Mouse (Mus musculus): ENCODE measurements around the gene A830018L16Rik. TPM values are rescaled to one million over a fixed set of nuclear protein-coding genes. Genes with fewer than 3 reads are reported as not detected.

Gene A830018L16Rik
- polyA plus RNA-seq, 1 experiment, result not detected

DNA sequence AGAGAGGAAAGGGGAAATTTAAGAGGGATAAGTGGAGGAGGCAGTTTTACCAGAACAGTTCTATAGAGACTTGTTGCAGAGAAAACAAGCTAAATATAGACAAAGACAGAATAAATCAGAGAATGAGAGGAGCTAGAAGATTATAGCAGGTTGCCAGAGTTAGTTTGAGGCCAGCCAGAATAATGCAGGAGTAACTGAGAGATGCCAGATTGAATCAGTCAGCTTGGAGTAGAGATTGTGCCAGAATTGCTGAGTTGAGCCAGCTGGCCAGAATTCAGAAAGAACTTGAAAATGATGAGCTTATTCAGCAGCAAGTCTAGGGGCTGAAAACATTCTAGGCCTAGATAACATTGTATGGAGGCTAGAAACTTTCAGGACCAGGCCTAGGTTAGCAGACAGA lies 502.0 kb downstream of the A830018L16Rik start:
- TF ChIP-seq TCF3 (IDR thresholded peaks at IDR 0.05; ENCODE audit: insufficient read length, low read depth), result no peak
- no peak for TF ChIP-seq TCF12 (IDR thresholded peaks at IDR 0.05; ENCODE audit: insufficient read depth, poor library complexity, severe bottlenecking)
- no peak for TF ChIP-seq SRF (IDR thresholded peaks at IDR 0.05; ENCODE audit: control insufficient read depth, insufficient read length, low read depth)
- TF ChIP-seq E2F4 (IDR thresholded peaks at IDR 0.05; ENCODE audit: insufficient read depth), result no peak
- no peak for TF ChIP-seq USF1 (IDR thresholded peaks at IDR 0.05; ENCODE audit: low read depth)
- TF ChIP-seq POLR2AphosphoS2 (IDR thresholded peaks at IDR 0.05; ENCODE audit: insufficient read length, low read depth), result no peak
- no peak for TF ChIP-seq MYOG (IDR thresholded peaks at IDR 0.05; ENCODE audit: control insufficient read depth in 1 of 3, insufficient read depth in 1 of 3, insufficient read length in 2 of 3, low read depth in 2 of 3)
- no peak for TF ChIP-seq POLR2A (IDR thresholded peaks at IDR 0.05; ENCODE audit: insufficient read length, low read depth)
- no peak for TF ChIP-seq CEBPB (IDR thresholded peaks at IDR 0.05; ENCODE audit: insufficient read depth, poor library complexity, severe bottlenecking)
- no peak for TF ChIP-seq REST (IDR thresholded peaks at IDR 0.05; ENCODE audit: insufficient read depth, insufficient read length)
- no peak for TF ChIP-seq MAX (IDR thresholded peaks at IDR 0.05; ENCODE audit: low read depth)
- TF ChIP-seq MYOD1 (IDR thresholded peaks at IDR 0.05; ENCODE audit: control insufficient read depth in 1 of 3, insufficient read length in 2 of 3, low read depth in 2 of 3), result no peak
- H3K79me2 ChIP-seq (ENCODE audit: control insufficient read depth, insufficient read depth), result no peaks in the 10 kb centered on the region

DNA sequence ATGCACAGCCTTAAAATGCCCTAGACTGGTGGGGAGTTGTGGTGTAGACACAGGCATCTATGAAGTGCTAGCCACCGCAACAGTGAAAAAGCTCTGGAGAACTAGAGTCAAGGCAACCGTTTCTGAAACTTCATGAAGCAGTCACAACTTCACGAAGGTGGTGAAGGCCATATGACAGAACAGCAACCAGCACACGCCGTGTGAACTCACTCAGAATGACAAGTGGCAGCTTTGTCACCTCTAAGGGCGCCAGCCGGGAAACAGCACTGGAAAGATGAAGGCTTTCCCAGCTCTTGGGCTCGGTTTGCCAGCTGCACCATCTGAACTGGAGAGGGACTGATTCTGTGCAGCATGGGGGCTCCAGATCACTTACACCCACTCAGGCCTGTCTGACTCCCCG lies 523.1 kb downstream of the A830018L16Rik start:
- Histone ChIP-seq H3K36me3 (ENCODE audit: control insufficient read depth, insufficient read depth) (no peaks in the 10 kb centered on the region), H3K79me2 (ENCODE audit: control insufficient read depth, insufficient read depth) (no peaks in the 10 kb centered on the region), H3K27me3 (ENCODE audit: control insufficient read depth, insufficient read depth, insufficient read length) (no peaks in the 10 kb centered on the region), H3K4me2 (ENCODE audit: low read depth) (no peak overlapping the region), H3K4me3 (no peak overlapping the region), H3ac (ENCODE audit: control insufficient read depth, insufficient read length) (no peak overlapping the region)
- TF ChIP-seq MAX (IDR thresholded peaks at IDR 0.05; ENCODE audit: low read depth), result no peak

More for the DNA sequence above, 502.0 kb downstream of the A830018L16Rik start:
- Histone ChIP-seq H3K36me3 (ENCODE audit: control insufficient read depth, insufficient read depth) (no peaks in the 10 kb centered on the region), H3K4me2 (ENCODE audit: low read depth) (no peak overlapping the region), H3K4me3 (no peak overlapping the region), H3ac (ENCODE audit: control insufficient read depth, insufficient read length) (no peak overlapping the region), H3K27me3 (ENCODE audit: control insufficient read depth, insufficient read depth, insufficient read length) (no peaks in the 10 kb centered on the region)

- Histone ChIP-seq H3ac (ENCODE audit: control insufficient read depth, insufficient read length) (no peak overlapping the region), H3K79me2 (ENCODE audit: control insufficient read depth, insufficient read depth) (no peaks in the 10 kb centered on the region), H3K36me3 (ENCODE audit: control insufficient read depth, insufficient read depth) (no peaks in the 10 kb centered on the region), H3K27me3 (ENCODE audit: control insufficient read depth, insufficient read depth, insufficient read length) (no peaks in the 10 kb centered on the region), H3K4me2 (ENCODE audit: low read depth) (no peak overlapping the region), H3K4me3 (no peak overlapping the region)
- no peak for TF ChIP-seq MYOD1 (IDR thresholded peaks at IDR 0.05; ENCODE audit: control insufficient read depth in 1 of 3, insufficient read length in 2 of 3, low read depth in 2 of 3)
- TF ChIP-seq USF1 (IDR thresholded peaks at IDR 0.05; ENCODE audit: low read depth), result no peak
- TF ChIP-seq CEBPB (IDR thresholded peaks at IDR 0.05; ENCODE audit: insufficient read depth, poor library complexity, severe bottlenecking), result no peak
- no peak for TF ChIP-seq POLR2A (IDR thresholded peaks at IDR 0.05; ENCODE audit: insufficient read length, low read depth)
- TF ChIP-seq TCF3 (IDR thresholded peaks at IDR 0.05; ENCODE audit: insufficient read length, low read depth), result no peak
These were observed 545.7 kb downstream of the A830018L16Rik start for GRCm38 (mm10) chr1:11959421-11960206.

DNA sequence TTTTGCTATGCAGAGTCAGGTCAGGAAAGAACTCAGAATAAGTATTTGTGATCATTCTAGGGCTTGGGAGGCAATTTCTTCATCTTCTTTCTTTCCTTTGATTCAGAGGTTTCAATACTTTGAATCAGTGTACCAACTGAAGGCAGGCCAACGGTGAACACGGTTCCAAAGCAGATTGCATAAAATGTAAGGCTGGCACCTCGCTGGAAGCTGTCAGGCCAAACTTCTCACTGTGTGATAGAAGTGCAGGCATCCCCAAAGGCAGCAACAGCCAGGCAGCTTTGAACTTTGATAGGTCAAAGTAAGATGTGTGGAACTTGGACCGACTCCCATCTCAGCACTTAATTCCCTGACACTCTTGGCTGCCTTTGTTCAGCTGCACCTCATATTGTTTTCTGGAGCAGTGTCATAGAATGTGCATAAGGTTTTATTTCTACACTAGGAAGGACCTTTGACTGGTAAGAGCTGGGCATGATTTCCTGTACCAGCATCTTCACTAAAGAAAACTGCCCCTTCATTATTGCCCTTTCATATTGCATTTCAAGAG lies 568.8 kb downstream of the A830018L16Rik start:
- H3K36me3 ChIP-seq (ENCODE audit: control insufficient read depth, insufficient read depth), result no peaks in the 10 kb centered on the region
- no peak overlapping the region for H3K4me2 ChIP-seq (ENCODE audit: low read depth)
- H3K27me3 ChIP-seq (ENCODE audit: control insufficient read depth, insufficient read depth, insufficient read length), result no peaks in the 10 kb centered on the region
- no peaks in the 10 kb centered on the region for H3K79me2 ChIP-seq (ENCODE audit: control insufficient read depth, insufficient read depth)
- no peak for TF ChIP-seq CEBPB (IDR thresholded peaks at IDR 0.05; ENCODE audit: insufficient read depth, poor library complexity, severe bottlenecking)
- TF ChIP-seq MYOD1 (IDR thresholded peaks at IDR 0.05; ENCODE audit: control insufficient read depth in 1 of 3, insufficient read length in 2 of 3, low read depth in 2 of 3), result no peak
- no peak for TF ChIP-seq POLR2A (IDR thresholded peaks at IDR 0.05; ENCODE audit: insufficient read length, low read depth)
- no peak for TF ChIP-seq TCF3 (IDR thresholded peaks at IDR 0.05; ENCODE audit: insufficient read length, low read depth)
- no peak for TF ChIP-seq USF1 (IDR thresholded peaks at IDR 0.05; ENCODE audit: low read depth)
- TF ChIP-seq TCF12 (IDR thresholded peaks at IDR 0.05; ENCODE audit: insufficient read depth, poor library complexity, severe bottlenecking), result no peak
- no peak for TF ChIP-seq REST (IDR thresholded peaks at IDR 0.05; ENCODE audit: insufficient read depth, insufficient read length)
- no peak for TF ChIP-seq SRF (IDR thresholded peaks at IDR 0.05; ENCODE audit: control insufficient read depth, insufficient read length, low read depth)
- TF ChIP-seq MAX (IDR thresholded peaks at IDR 0.05; ENCODE audit: low read depth), result no peak
- TF ChIP-seq E2F4 (IDR thresholded peaks at IDR 0.05; ENCODE audit: insufficient read depth), result no peak
- TF ChIP-seq MYOG (IDR thresholded peaks at IDR 0.05; ENCODE audit: control insufficient read depth in 1 of 3, insufficient read depth in 1 of 3, insufficient read length in 2 of 3, low read depth in 2 of 3), result no peak
- TF ChIP-seq POLR2AphosphoS2 (IDR thresholded peaks at IDR 0.05; ENCODE audit: insufficient read length, low read depth), result no peak
- no peak overlapping the region for H3ac ChIP-seq (ENCODE audit: control insufficient read depth, insufficient read length)
- H3K4me3 ChIP-seq, result no peak overlapping the region

- no peak for TF ChIP-seq SRF (IDR thresholded peaks at IDR 0.05; ENCODE audit: control insufficient read depth, insufficient read length, low read depth)
- no peak for TF ChIP-seq POLR2AphosphoS2 (IDR thresholded peaks at IDR 0.05; ENCODE audit: insufficient read length, low read depth)
- TF ChIP-seq MYOG (IDR thresholded peaks at IDR 0.05; ENCODE audit: control insufficient read depth in 1 of 3, insufficient read depth in 1 of 3, insufficient read length in 2 of 3, low read depth in 2 of 3), result no peak
- TF ChIP-seq TCF12 (IDR thresholded peaks at IDR 0.05; ENCODE audit: insufficient read depth, poor library complexity, severe bottlenecking), result no peak
- TF ChIP-seq MYOD1 (IDR thresholded peaks at IDR 0.05; ENCODE audit: control insufficient read depth in 1 of 3, insufficient read length in 2 of 3, low read depth in 2 of 3), result no peak
- no peak for TF ChIP-seq TCF3 (IDR thresholded peaks at IDR 0.05; ENCODE audit: insufficient read length, low read depth)
- TF ChIP-seq USF1 (IDR thresholded peaks at IDR 0.05; ENCODE audit: low read depth), result no peak
- TF ChIP-seq POLR2A (IDR thresholded peaks at IDR 0.05; ENCODE audit: insufficient read length, low read depth), result no peak
- no peak for TF ChIP-seq CEBPB (IDR thresholded peaks at IDR 0.05; ENCODE audit: insufficient read depth, poor library complexity, severe bottlenecking)
- TF ChIP-seq MAX (IDR thresholded peaks at IDR 0.05; ENCODE audit: low read depth), result no peak
- no peak for TF ChIP-seq E2F4 (IDR thresholded peaks at IDR 0.05; ENCODE audit: insufficient read depth)
- TF ChIP-seq REST (IDR thresholded peaks at IDR 0.05; ENCODE audit: insufficient read depth, insufficient read length), result no peak
These were observed 576.1 kb downstream of the A830018L16Rik start for GRCm38 (mm10) chr1:11990011-11990410.

More at GRCm38 (mm10) chr1:11990011-11990410, 576.1 kb downstream of the A830018L16Rik start:
- Histone ChIP-seq H3K79me2 (ENCODE audit: control insufficient read depth, insufficient read depth) (no peaks in the 10 kb centered on the region), H3K36me3 (ENCODE audit: control insufficient read depth, insufficient read depth) (no peaks in the 10 kb centered on the region), H3ac (ENCODE audit: control insufficient read depth, insufficient read length) (no peak overlapping the region), H3K4me3 (no peak overlapping the region), H3K4me2 (ENCODE audit: low read depth) (no peak overlapping the region), H3K27me3 (ENCODE audit: control insufficient read depth, insufficient read depth, insufficient read length) (no peaks in the 10 kb centered on the region)

All from myocyte (in vitro differentiated cells).